Mouse (Mus musculus) heart, postnatal 36 days (tissue): ENCODE results near the gene Ramp3. TPM values are rescaled to one million over a fixed set of nuclear protein-coding genes. Genes with fewer than 3 reads are reported as not detected.
A peak's percentile ranks its signal among the peaks of the same experiment; 100 is the strongest.
"Not testable (repeated sequence)": the region's sequence is repeated elsewhere in the genome, so short reads cannot be mapped to it uniquely, and the experiment has no call there.

Experiments used
- DNase-seq, 2 experiments: peaks; one replicate each; pipeline ENCODE4 v3.0.0; 2021 to 2022
- intact Hi-C: fragments of 180-260 bp; cut with DNase I; formaldehyde crosslinking; loops from one replicate; pipeline ENCODE4 v1.15.1; 2025
- total RNA-seq, 2 experiments: library from RNA; stranded (reverse); gene quantifications; 2 replicates each; pipeline ENCODE4 v1.2.3; 2021

Gene Ramp3
- 1 to 10 TPM; 5.8 to 8.0 TPM for total RNA-seq

- DNase-seq, result peak in 1 of 2 experiments; percentile 23
- intact Hi-C loops, result loop anchor here (5.0 kb wide), 3 partner anchors 39 to 1749 kb away; no protein-coding TSS in a partner anchor
Observed at GRCm38 (mm10) chr11:6658271-6658670, at the start of gene Ramp3. TSS of gene Ramp3 (plus strand) at chr11:6658521.

- intact Hi-C loops, result no loop called here
- DNase-seq, result no peak
Observed at GRCm38 (mm10) chr11:6615250-6616205, 42.8 kb upstream of the Ramp3 start.

- intact Hi-C loops, result no loop called here
- no peak for DNase-seq
Observed at GRCm38 (mm10) chr11:6623704-6624103, 34.6 kb upstream of the Ramp3 start.

- DNase-seq, result no peak
- intact Hi-C loops, result loop anchor here (5.0 kb wide), 3 partner anchors 98 to 258 kb away; partner anchors contain the start of gene Purb
Observed at GRCm38 (mm10) chr11:6624619-6625382, 33.5 kb upstream of the Ramp3 start.

GRCm38 (mm10) chr11:6625478-6626387 lies 32.6 kb upstream of the Ramp3 start, which contains the start of gene Tbrg4:
TSS of gene Tbrg4 (minus strand) at chr11:6626067.
- peak; percentile 93 to 96 for DNase-seq
- intact Hi-C loops, result loop anchor here (1.0 to 5.0 kb wide), 4 partner anchors 79 to 258 kb away; partner anchors contain the start of genes Ccm2 and Purb

- no peak for DNase-seq
Observed at GRCm38 (mm10) chr11:6626388-6626772, 31.9 kb upstream of the Ramp3 start.

GRCm38 (mm10) chr11:6627731-6628130 lies 30.6 kb upstream of the Ramp3 start:
- intact Hi-C loops, result loop anchor here (5.0 kb wide), 3 partner anchors 100 to 260 kb away; partner anchors contain the start of gene Purb
- no peak for DNase-seq

More at GRCm38 (mm10) chr11:6626388-6626772, 31.9 kb upstream of the Ramp3 start:
- intact Hi-C loops, result loop anchor here (1.0 to 5.0 kb wide), 4 partner anchors 80 to 259 kb away; partner anchors contain the start of genes Ccm2 and Purb

- intact Hi-C loops, result loop anchor here (5.0 kb wide), 3 partner anchors 101 to 261 kb away; partner anchors contain the start of gene Purb
- DNase-seq, result peak; percentile 33 to 39
Observed at GRCm38 (mm10) chr11:6628568-6628967, 29.8 kb upstream of the Ramp3 start.

GRCm38 (mm10) chr11:6629655-6630054 lies 28.7 kb upstream of the Ramp3 start:
- DNase-seq, result peak; percentile 29 to 31
- intact Hi-C loops, result loop anchor here (5.0 kb wide), 3 partner anchors 102 to 262 kb away; partner anchors contain the start of gene Purb

GRCm38 (mm10) chr11:6636150-6636549 lies 22.2 kb upstream of the Ramp3 start:
- no peak for DNase-seq
- intact Hi-C loops, result no loop called here

GRCm38 (mm10) chr11:6638537-6638936 lies 19.8 kb upstream of the Ramp3 start, which contains the start of gene Wap:
TSS of gene Wap (minus strand) at chr11:6638637.
- DNase-seq, result no peak
- intact Hi-C loops, result no loop called here

GRCm38 (mm10) chr11:6639072-6639471 lies 19.2 kb upstream of the Ramp3 start:
- no peak for DNase-seq
- intact Hi-C loops, result no loop called here

- no peak for DNase-seq
- intact Hi-C loops, result no loop called here
Observed at GRCm38 (mm10) chr11:6644566-6644965, 13.8 kb upstream of the Ramp3 start.

GRCm38 (mm10) chr11:6647831-6648724 lies 10.2 kb upstream of the Ramp3 start:
- DNase-seq, result no peak
- intact Hi-C loops, result no loop called here

- DNase-seq, result no peak
- intact Hi-C loops, result no loop called here
Observed at GRCm38 (mm10) chr11:6650519-6650918, 7.8 kb upstream of the Ramp3 start.

GRCm38 (mm10) chr11:6652978-6653377 lies 5.3 kb upstream of the Ramp3 start:
- DNase-seq, intact Hi-C loops: not testable (repeated sequence)

- peak; percentile 77 to 83 for DNase-seq
- intact Hi-C loops, result loop anchor here (1.0 to 5.0 kb wide), 6 partner anchors 42 to 1752 kb away; no protein-coding TSS in a partner anchor
Observed at GRCm38 (mm10) chr11:6654903-6655302, 3.4 kb upstream of the Ramp3 start.

- no peak for DNase-seq
- intact Hi-C loops, result no loop called here
Observed at GRCm38 (mm10) chr11:6661206-6661605, 2.9 kb downstream of the Ramp3 start.
